Mouse (Mus musculus): ENCODE data around the gene Ankrd17.

Ankrd17 gene

DNA sequence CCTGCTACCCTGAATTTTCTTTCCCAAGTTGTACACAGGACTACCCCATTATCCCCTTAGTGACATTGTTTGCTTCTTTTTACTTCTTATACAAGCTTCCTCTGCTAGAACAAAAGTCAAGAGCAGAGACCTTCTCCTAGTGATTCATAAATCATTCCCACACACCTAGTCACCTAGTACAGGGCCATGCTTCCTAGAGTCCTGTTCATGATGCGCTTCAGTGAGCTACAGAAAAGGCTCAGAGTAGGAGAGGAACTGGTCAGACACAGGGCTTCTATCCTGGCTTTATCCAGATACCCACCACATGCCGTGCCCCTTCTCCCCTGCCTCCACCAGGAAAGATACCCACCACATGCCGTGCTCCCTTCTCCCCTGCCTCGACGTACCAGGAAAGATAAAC lies 187.3 kb downstream of the Ankrd17 start:
- Histone ChIP-seq H3K27me3 (ENCODE audit: insufficient read depth, low read length) (no peaks in the 10 kb centered on the region), H3K4me3 (replicated peaks; ENCODE audit: low read length) (no peak overlapping the region), H3K36me3 (ENCODE audit: insufficient read depth, low read length) (no peaks in the 10 kb centered on the region), H3K4me1 (replicated peaks; ENCODE audit: low read depth, low read length) (no peaks in the 10 kb centered on the region), H3K9me3 (ENCODE audit: low read length) (no peaks in the 10 kb centered on the region)
- TF ChIP-seq POU5F1 (IDR thresholded peaks at IDR 0.05; ENCODE audit: borderline replicate concordance, low read length) (no peak), NANOG (IDR thresholded peaks at IDR 0.05; ENCODE audit: borderline replicate concordance, low read length) (no peak)

DNA sequence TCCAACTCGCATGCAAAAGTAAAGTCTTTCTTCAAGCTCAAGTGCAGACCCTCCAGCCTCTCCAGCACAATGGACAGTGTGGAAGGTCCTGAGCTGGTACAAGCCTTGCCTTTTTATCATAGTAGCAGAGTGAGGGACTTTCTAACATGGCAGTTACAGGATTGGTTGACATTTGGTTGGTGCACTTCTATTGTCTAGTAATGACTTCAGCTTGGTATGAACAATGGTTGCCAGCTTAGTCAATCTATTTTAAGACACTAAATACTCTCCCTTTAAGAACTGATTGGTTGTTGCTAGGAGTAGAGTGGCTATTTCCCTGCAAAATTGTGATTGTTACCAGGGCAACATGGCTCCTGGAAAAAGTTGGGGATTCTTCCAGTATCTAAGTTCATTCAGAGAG lies 188.3 kb downstream of the Ankrd17 start:
- no peaks in the 10 kb centered on the region for H3K9me3 ChIP-seq (ENCODE audit: low read length)
- TF ChIP-seq POU5F1 (IDR thresholded peaks at IDR 0.05; ENCODE audit: borderline replicate concordance, low read length) (no peak), NANOG (IDR thresholded peaks at IDR 0.05; ENCODE audit: borderline replicate concordance, low read length) (no peak), CTCF (conservative IDR thresholded peaks at IDR 0.05; ENCODE audit: low read length) (no peak)
- H3K4me3 ChIP-seq (replicated peaks; ENCODE audit: low read length) = no peak overlapping the region
- H3K27me3 ChIP-seq (ENCODE audit: insufficient read depth, low read length) = no peaks in the 10 kb centered on the region
- H3K36me3 ChIP-seq (ENCODE audit: insufficient read depth, low read length) = no peaks in the 10 kb centered on the region
- H3K4me1 ChIP-seq (replicated peaks; ENCODE audit: low read depth, low read length) = no peaks in the 10 kb centered on the region

Data from E14TG2a.4 (cell line).